Mouse (Mus musculus): ENCODE data around the gene Tiam2.

DNA sequence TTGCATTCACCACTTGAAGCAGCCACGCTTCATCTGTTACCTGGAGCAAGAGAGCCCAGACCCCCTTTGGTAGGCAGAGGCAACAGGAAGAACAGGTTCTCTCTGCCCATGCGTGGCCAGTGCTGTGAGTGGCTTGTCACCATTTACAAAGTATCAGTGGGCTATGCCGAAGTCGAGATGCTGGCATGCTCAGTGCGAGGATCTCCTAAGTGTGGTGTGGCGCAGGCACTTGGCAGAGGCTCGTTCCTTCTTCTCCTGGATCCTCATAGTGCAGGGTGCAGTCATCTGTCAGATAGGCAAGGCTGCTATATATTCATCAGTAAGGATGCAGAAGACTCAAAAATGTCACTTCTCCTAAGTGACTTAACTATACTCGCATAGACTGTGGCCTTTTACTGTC is 173.1 kb downstream of the Tiam2 start:
- no peak for TF ChIP-seq CTCF (IDR thresholded peaks at IDR 0.05; ENCODE audit: low read depth)
- no peak for TF ChIP-seq EP300 (IDR thresholded peaks at IDR 0.05; ENCODE audit: low read depth)

Data from liver, postnatal 0 days (tissue).